Mouse (Mus musculus) ES-Bruce4 (cell line): ENCODE measurements at regions not wholly inside any gene's neighbourhood (a gene's known extent, or its start where the extent isn't known, plus 50 kb on each side); places are given as distances from the start of the nearest gene placed in this dataset.

ENCODE experiments used
- H3K27ac ChIP-seq: 2 replicates; pipeline ENCODE4 v1.5.1; 2012; ENCODE audit warnings: low read length, inconsistent platforms; ENCODE audit not compliant: insufficient read depth
- H3K27me3 ChIP-seq: 2 replicates; pipeline ENCODE4 v1.6.1; 2012; ENCODE audit warnings: mild to moderate bottlenecking, low read length, inconsistent platforms; ENCODE audit not compliant: control insufficient read depth, poor library complexity, insufficient read depth, severe bottlenecking
- H3K36me3 ChIP-seq: 2 replicates; pipeline ENCODE4 v1.6.1; 2012; ENCODE audit warnings: inconsistent platforms, mild to moderate bottlenecking, low read length, moderate library complexity; ENCODE audit not compliant: control insufficient read depth, poor library complexity, insufficient read depth, severe bottlenecking
- H3K4me1 ChIP-seq: one replicate; pipeline ENCODE4 v1.8.1; 2011; ENCODE audit warnings: low read length; ENCODE audit not compliant: control insufficient read depth, insufficient read depth
- H3K4me3 ChIP-seq: 2 replicates; pipeline ENCODE4 v1.5.1; 2011; ENCODE audit warnings: low read depth, mild to moderate bottlenecking, low read length
- H3K9ac ChIP-seq: 2 replicates; pipeline ENCODE4 v1.6.1; 2012; ENCODE audit warnings: low read depth, mild to moderate bottlenecking, inconsistent platforms; ENCODE audit not compliant: poor library complexity, severe bottlenecking
- H3K9me3 ChIP-seq: replicated peaks from 2 replicates; pipeline ENCODE4 v1.6.1; 2012; ENCODE audit warnings: mild to moderate bottlenecking, low read length, inconsistent platforms; ENCODE audit not compliant: control insufficient read depth, poor library complexity, insufficient read depth, severe bottlenecking
- CTCF ChIP-seq: IDR thresholded peaks from one replicate; pipeline ENCODE4 v1.8.1; 2011; ENCODE audit warnings: low read depth, low read length
- EP300 ChIP-seq: IDR thresholded peaks from 2 replicates; pipeline ENCODE4 v1.6.1; 2011; ENCODE audit warnings: low read depth, low read length; ENCODE audit not compliant: insufficient read depth
- POLR2A ChIP-seq: IDR thresholded peaks from one replicate; pipeline ENCODE4 v1.8.1; 2011; ENCODE audit warnings: low read length; ENCODE audit not compliant: insufficient read depth

- Histone ChIP-seq H3K4me1 (no peaks in the 10 kb centered on the region), H3K36me3 (no peaks in the 10 kb centered on the region), H3K9me3 (no peaks in the 10 kb centered on the region), H3K4me3 (no peak overlapping the region), H3K27me3 (no peaks in the 10 kb centered on the region), H3K27ac (no peak overlapping the region), H3K9ac (no peak overlapping the region)
- TF ChIP-seq CTCF = no peak
- no peak for TF ChIP-seq EP300
- TF ChIP-seq POLR2A = no peak
These were observed 107.4 kb downstream of the Ets2 start for GRCm38 (mm10) chr16:95809127-95809876.

GRCm38 (mm10) chr16:95806510-95806909, 104.6 kb downstream of the Ets2 start:
- Histone ChIP-seq H3K9me3 (no peaks in the 10 kb centered on the region), H3K27ac (no peak overlapping the region), H3K27me3 (no peaks in the 10 kb centered on the region), H3K36me3 (no peaks in the 10 kb centered on the region), H3K9ac (no peak overlapping the region), H3K4me3 (no peak overlapping the region), H3K4me1 (no peaks in the 10 kb centered on the region)
- TF ChIP-seq POLR2A (no peak), EP300 (no peak), CTCF (no peak)

- Histone ChIP-seq H3K4me1 (no peaks in the 10 kb centered on the region), H3K9ac (no peak overlapping the region), H3K4me3 (no peak overlapping the region), H3K27me3 (no peaks in the 10 kb centered on the region), H3K36me3 (no peaks in the 10 kb centered on the region), H3K9me3 (no peaks in the 10 kb centered on the region), H3K27ac (no peak overlapping the region)
- TF ChIP-seq CTCF (no peak), EP300 (no peak), POLR2A (no peak)
These were observed 102.3 kb downstream of the Ets2 start for GRCm38 (mm10) chr16:95804199-95804598.

- no peaks in the 10 kb centered on the region for H3K9me3 ChIP-seq
- no peak overlapping the region for H3K4me3 ChIP-seq
- TF ChIP-seq EP300 (no peak), CTCF (no peak), POLR2A (no peak)
- no peaks in the 10 kb centered on the region for H3K36me3 ChIP-seq
- no peak overlapping the region for H3K27ac ChIP-seq
- H3K9ac ChIP-seq = no peak overlapping the region
- H3K27me3 ChIP-seq = no peaks in the 10 kb centered on the region
- no peaks in the 10 kb centered on the region for H3K4me1 ChIP-seq
These were observed 100.8 kb downstream of the Ets2 start for GRCm38 (mm10) chr16:95802641-95803040.

- H3K4me3 ChIP-seq = no peak overlapping the region
- no peak overlapping the region for H3K27ac ChIP-seq
- no peaks in the 10 kb centered on the region for H3K36me3 ChIP-seq
- no peaks in the 10 kb centered on the region for H3K9me3 ChIP-seq
- no peaks in the 10 kb centered on the region for H3K27me3 ChIP-seq
- H3K4me1 ChIP-seq = no peaks in the 10 kb centered on the region
- H3K9ac ChIP-seq = no peak overlapping the region
- TF ChIP-seq CTCF (no peak), EP300 (no peak), POLR2A (no peak)
These were observed 100.3 kb downstream of the Ets2 start for GRCm38 (mm10) chr16:95802207-95802606.

- no peak for TF ChIP-seq CTCF
- no peak for TF ChIP-seq POLR2A
- no peak for TF ChIP-seq EP300
- H3K4me1 ChIP-seq = no peaks in the 10 kb centered on the region
- H3K4me3 ChIP-seq = no peak overlapping the region
- no peaks in the 10 kb centered on the region for H3K27me3 ChIP-seq
- H3K27ac ChIP-seq = no peak overlapping the region
- no peaks in the 10 kb centered on the region for H3K9me3 ChIP-seq
- H3K36me3 ChIP-seq = no peaks in the 10 kb centered on the region
- H3K9ac ChIP-seq = no peak overlapping the region
These were observed 99.1 kb downstream of the Ets2 start for GRCm38 (mm10) chr16:95800911-95801442.
